Mouse (Mus musculus) lung, adult 2 months (tissue): ENCODE results near the gene Gnb1.

ENCODE experiments used
- CTCF ChIP-seq: fragments of 200-500 bp; IDR thresholded peaks from 2 replicates; pipeline ENCODE4 v1.5.1; 2011; ENCODE audit warnings: mild to moderate bottlenecking, low read length, control low read depth; ENCODE audit not compliant: insufficient read depth
- POLR2A ChIP-seq: fragments of 200-500 bp; IDR thresholded peaks from 2 replicates; pipeline ENCODE4 v1.6.1; 2011; ENCODE audit warnings: low read depth, mild to moderate bottlenecking, control low read depth, low read length, borderline replicate concordance; ENCODE audit errors: extremely low read depth

DNA sequence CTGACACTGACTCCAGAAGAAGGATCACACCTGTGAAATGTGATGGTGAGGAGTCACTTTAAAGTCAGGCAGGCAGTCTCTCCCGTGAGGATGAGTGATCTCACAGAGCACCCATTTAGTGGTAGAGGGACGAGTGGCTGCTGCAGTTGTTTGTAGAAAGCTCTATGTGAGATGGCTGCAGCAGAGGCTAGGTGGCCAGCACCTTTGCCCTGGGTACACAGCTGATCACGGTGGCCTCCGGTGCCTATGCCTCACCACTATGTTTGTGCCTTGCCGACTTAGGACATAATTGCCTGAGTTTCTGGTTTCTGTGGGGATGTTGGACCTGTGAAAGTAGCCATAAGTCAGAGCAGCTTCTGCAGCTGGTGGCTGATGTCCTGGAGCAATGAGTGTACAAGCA, 86.6 kb downstream of the Gnb1 start:
- TF ChIP-seq CTCF (no peak), POLR2A (no peak)
